Mouse (Mus musculus) midbrain, embryonic 12.5 days (tissue): ENCODE data around the gene Rpl36al. TPM values are rescaled to one million over a fixed set of nuclear protein-coding genes. Genes with fewer than 3 reads are reported as not detected.
"Not testable (repeated sequence)": the region's sequence is repeated elsewhere in the genome, so short reads cannot be mapped to it uniquely, and the experiment has no call there.

ENCODE experiments used
- ATAC-seq: fragments of 200-750 bp; cut with Nextera tagmentation; 2 replicates; pipeline ENCODE4 v1.8.0; 2017; ENCODE audit warnings: low read depth, moderate TSS enrichment, moderate library complexity; ENCODE audit not compliant: low FRiP score
- H3K27ac ChIP-seq: fragments of 300-500 bp; sonication (generic); replicated peaks from 2 replicates; pipeline ENCODE4 v1.5.1; 2016; ENCODE audit warnings: mild to moderate bottlenecking
- H3K27me3 ChIP-seq: fragments of 300-500 bp; sonication (generic); 2 replicates; pipeline ENCODE4 v1.6.1; 2016; ENCODE audit warnings: mild to moderate bottlenecking
- H3K36me3 ChIP-seq: fragments of 300-500 bp; sonication (generic); 2 replicates; pipeline ENCODE4 v1.6.1; 2016
- H3K4me1 ChIP-seq: fragments of 300-500 bp; sonication (generic); 2 replicates; pipeline ENCODE4 v1.6.1; 2016
- H3K4me2 ChIP-seq: fragments of 300-500 bp; sonication (generic); replicated peaks from 2 replicates; pipeline ENCODE4 v1.6.1; 2016; ENCODE audit warnings: mild to moderate bottlenecking, moderate library complexity
- H3K4me3 ChIP-seq: fragments of 300-500 bp; sonication (generic); 2 replicates; pipeline ENCODE4 v1.5.1; 2016; ENCODE audit warnings: mild to moderate bottlenecking
- H3K9ac ChIP-seq: fragments of 300-500 bp; sonication (generic); replicated peaks from 2 replicates; pipeline ENCODE4 v1.6.1; 2016; ENCODE audit warnings: mild to moderate bottlenecking, moderate library complexity
- H3K9me3 ChIP-seq: fragments of 300-500 bp; sonication (generic); 2 replicates; pipeline ENCODE4 v1.6.1; 2016; ENCODE audit warnings: mild to moderate bottlenecking
- WGBS: fragments of 180-500 bp; shearing (Covaris S2); methylation state at CpG from one replicate; pipeline ENCODE4 v1.1.7; 2016; 5-methylcytosine and 5-hydroxymethylcytosine counted together
- polyA plus RNA-seq: library from polyadenylated mRNA; unstranded; fragments of >200 nt; fragmentation: Nextera tagmentation; extraction: Ambion mirVana; gene quantifications from 2 replicates; pipeline ENCODE4 v1.2.1, GENCODE M21; 2016

Gene Rpl36al
- polyA plus RNA-seq, 1 experiment from 2014 or later: 406 TPM

DNA sequence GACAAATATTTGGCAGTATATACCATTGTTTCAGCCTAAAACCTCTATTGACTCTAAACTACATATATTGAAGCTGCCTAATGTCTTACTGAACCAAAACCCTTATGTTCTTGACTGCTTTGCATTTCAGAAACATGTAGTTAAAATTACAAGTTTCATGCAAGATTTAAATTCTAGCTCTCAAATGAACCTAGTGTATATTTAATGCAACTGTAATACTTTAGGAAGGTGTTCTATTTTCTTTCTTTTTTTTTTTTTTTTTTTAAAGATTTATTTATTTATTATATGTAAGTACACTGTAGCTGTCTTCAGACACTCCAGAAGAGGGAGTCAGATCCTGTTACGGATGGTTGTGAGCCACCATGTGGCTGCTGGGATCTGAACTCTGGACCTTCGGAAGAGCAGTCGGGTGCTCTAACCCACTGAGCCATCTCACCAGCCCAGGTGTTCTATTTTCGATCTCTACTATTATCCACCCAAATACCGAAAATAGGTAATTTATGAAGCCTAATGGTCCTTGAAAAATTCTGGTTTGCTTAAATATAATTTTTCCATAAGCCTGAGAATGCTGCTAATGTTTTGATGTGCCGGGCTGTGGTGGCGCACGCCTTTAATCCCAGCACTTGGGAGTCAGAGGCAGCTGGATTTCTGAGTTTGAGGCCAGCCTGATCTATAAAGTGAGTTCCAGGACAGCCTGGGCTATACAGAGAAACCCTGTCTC, 16.9 kb downstream of the Rpl36al start:
- not testable (repeated sequence) for ATAC-seq, H3K9me3 ChIP-seq, H3K27ac ChIP-seq, H3K27me3 ChIP-seq, H3K4me3 ChIP-seq, H3K4me2 ChIP-seq, H3K36me3 ChIP-seq, H3K9ac ChIP-seq
- 66% methylated on average over 8 of the region's 8 CpGs for WGBS
- H3K4me1 ChIP-seq: peaks cover 18% of the 10 kb centered on the region

DNA sequence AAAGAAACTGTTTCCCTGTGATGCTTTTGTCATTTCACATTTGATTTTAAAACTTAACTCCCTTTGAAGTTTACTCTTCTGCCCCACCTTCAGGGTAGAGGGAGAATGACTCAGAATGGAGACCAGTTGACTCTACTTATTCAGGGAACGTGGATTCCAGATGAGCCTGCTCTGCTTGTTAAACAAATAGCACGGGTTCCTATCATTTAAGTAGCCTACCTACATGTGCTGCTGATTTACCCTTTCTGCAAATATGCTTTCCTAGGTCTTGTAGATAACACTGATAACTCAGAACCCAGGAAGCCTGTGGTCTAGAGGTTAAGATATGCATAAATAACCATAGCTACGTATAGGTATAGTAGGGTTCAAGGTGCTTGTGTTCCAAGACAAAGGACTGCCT, 19.0 kb downstream of the Rpl36al start:
- WGBS: 58% methylated on average over 3 of the region's 3 CpGs
- H3K27ac ChIP-seq: no peak overlapping the region
- no peak overlapping the region for H3K9ac ChIP-seq
- H3K9me3 ChIP-seq: no peaks in the 10 kb centered on the region
- no peak for ATAC-seq
- H3K4me3 ChIP-seq: no peak overlapping the region
- H3K4me2 ChIP-seq: no peak overlapping the region
- H3K4me1 ChIP-seq: peaks cover 14% of the 10 kb centered on the region
- no peaks in the 10 kb centered on the region for H3K36me3 ChIP-seq
- H3K27me3 ChIP-seq: no peaks in the 10 kb centered on the region

DNA sequence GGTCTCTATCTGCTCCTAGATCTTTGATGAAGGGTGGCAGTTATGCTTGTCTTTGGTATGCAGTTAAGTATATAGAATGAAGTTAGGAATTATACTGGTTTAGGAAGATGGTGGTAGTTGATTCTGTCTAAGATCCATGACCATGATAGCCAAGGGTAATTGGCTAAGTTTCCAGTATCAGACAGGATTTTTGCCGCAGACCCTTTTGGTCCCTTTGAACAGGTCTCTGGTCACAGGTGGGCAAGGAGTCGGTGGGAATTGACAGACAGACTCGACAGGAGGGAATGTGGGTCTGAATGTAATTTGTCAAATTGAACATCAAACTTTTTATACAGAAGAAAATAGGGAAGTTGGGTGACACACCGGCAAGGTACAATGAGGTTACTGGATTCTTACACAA, 20.3 kb downstream of the Rpl36al start:
- not testable (repeated sequence) for H3K4me3 ChIP-seq, H3K4me1 ChIP-seq, H3K36me3 ChIP-seq, H3K9me3 ChIP-seq, ATAC-seq, H3K27me3 ChIP-seq, H3K4me2 ChIP-seq, H3K27ac ChIP-seq, H3K9ac ChIP-seq
- 88% methylated on average over 4 of the region's 4 CpGs for WGBS

DNA sequence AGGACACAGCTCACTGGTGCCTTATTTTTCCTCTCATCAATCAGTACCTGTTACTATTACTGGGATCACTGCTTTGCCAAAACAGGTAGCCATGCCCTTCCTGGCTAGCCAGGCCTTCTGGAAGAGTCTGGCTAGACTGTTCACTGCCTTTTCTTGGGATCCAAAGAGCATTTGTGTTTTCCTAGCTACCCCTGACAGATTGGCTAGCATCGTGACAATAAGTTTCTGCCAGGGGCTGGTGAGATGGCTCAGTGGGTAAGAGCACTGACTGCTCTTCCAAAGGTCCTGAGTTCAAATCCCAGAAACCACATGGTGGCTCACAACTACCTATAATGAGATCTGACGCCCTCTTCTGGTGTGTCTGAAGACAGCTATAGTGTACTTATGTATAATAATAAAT, 23.2 kb downstream of the Rpl36al start:
- not testable (repeated sequence) for H3K4me3 ChIP-seq, H3K9me3 ChIP-seq, H3K4me2 ChIP-seq, H3K27me3 ChIP-seq, H3K27ac ChIP-seq, ATAC-seq, H3K9ac ChIP-seq, H3K4me1 ChIP-seq
- H3K36me3 ChIP-seq: peaks cover 20% of the 10 kb centered on the region
- WGBS: 84% methylated on average over 2 of the region's 2 CpGs

DNA sequence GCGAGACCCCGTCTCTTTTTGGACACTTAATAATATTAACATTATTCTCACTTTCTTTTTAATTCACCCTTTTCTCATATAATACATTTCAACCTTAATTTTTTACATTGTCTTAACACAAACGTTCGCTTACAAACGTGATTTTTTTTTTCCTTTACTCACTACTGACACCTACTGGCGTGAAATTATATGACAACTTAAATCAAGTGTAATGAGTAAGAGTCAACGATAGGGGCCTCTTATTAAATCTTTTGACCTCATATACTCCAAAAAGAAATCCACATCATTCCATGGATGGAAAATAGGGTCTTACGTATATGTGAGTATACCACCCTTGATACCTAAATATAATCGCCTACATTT, 24.3 kb downstream of the Rpl36al start:
- H3K27ac ChIP-seq: no peak overlapping the region
- no peak overlapping the region for H3K9ac ChIP-seq
- H3K4me1 ChIP-seq: peaks cover 8% of the 10 kb centered on the region
- H3K4me2 ChIP-seq: 0 out of 2 replicates have a peak overlapping the region, but pooled peaks have one; percentile 9
- H3K36me3 ChIP-seq: peaks cover 21% of the 10 kb centered on the region
- ATAC-seq: no peak
- 6% methylated on average over 9 of the region's 9 CpGs for WGBS
- H3K9me3 ChIP-seq: no peaks in the 10 kb centered on the region
- no peaks in the 10 kb centered on the region for H3K27me3 ChIP-seq
- 0 out of 2 replicates have a peak overlapping the region, but pooled peaks have one; percentile 3 for H3K4me3 ChIP-seq

DNA sequence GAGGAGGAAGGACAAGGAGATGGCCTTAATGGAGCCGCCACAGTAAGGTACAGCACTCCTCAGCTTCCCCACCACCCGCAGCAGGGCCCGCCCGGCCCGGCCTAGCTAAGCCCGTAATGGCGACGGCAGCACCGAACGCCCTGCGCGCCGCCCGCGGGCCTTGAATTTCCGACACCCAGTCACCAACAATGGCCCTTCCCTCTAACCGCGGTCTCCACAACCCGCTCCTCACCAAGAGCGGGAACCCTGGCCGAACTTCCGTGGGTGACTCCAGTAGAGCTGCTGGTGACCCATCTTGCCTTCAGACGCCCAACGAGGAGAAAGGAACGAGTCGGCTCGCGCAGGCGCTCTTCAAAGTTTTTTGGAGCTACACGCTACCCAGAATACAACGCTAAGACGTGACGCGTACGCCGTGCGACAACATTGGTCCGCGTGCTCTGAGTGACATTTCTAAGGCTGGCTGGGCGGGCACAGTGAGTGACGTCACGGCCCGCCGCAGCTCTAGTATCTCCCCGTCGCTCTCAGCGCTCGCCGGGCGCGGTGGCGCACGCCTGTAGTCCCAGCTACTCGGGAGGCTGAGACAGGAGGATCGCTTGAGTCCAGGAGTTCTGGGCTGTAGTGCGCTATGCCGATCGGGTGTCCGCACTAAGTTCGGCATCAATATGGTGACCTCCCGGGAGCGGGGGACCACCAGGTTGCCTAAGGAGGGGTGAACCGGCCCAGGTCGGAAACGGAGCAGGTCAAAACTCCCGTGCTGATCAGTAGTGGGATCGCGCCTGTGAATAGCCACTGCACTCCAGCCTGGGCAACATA, 24.9 kb downstream of the Rpl36al start, which contains the start of gene Rps29:
Gene Rps29 (minus strand): TSS at position 422 of the 813 bp plus-strand sequence.
- peak within 1 kb of the TSS; percentile 88 for H3K9ac ChIP-seq
- whole genome bisulfite sequencing: 0% methylated on average over 57 of the region's 68 CpGs
- peak within 1 kb of the TSS; percentile 72 for H3K4me2 ChIP-seq
- peak within 1 kb of the TSS; percentile 95 for H3K27ac ChIP-seq
- H3K9me3 ChIP-seq, H3K4me1 ChIP-seq, H3K27me3 ChIP-seq: not testable (repeated sequence)
- peak; percentile 99 for ATAC-seq
- peaks cover 21% of the 10 kb centered on the region for H3K36me3 ChIP-seq
- peak within 1 kb of the TSS; percentile 79 for H3K4me3 ChIP-seq

DNA sequence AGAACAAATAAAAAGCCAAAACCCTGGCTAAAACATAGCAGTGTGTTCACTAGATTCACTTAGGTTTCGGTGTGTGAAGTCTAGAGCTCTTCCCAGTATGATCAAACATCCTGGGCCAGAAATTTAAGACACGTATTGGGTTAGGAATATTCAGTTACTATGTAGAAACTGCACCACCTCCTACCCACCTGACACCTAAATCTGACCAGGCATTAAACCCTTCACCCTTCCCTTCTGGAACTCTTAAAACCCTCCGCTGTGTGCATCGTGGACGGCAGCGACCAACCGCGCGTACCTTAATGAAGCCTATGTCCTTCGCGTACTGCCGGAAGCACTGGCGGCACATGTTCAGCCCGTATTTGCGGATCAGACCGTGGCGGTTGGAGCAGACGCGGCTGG, 25.5 kb downstream of the Rpl36al start:
- no peaks in the 10 kb centered on the region for H3K27me3 ChIP-seq
- no peaks in the 10 kb centered on the region for H3K9me3 ChIP-seq
- H3K4me1 ChIP-seq: peaks cover 8% of the 10 kb centered on the region
- peak overlapping the region; percentile 79 for H3K4me3 ChIP-seq
- H3K36me3 ChIP-seq: peaks cover 21% of the 10 kb centered on the region
- H3K4me2 ChIP-seq: peak overlapping the region; percentile 72
- peak overlapping the region; percentile 95 for H3K27ac ChIP-seq
- peak overlapping the region; percentile 88 for H3K9ac ChIP-seq
- no peak for ATAC-seq
- 1% methylated on average over 19 of the region's 19 CpGs for WGBS

DNA sequence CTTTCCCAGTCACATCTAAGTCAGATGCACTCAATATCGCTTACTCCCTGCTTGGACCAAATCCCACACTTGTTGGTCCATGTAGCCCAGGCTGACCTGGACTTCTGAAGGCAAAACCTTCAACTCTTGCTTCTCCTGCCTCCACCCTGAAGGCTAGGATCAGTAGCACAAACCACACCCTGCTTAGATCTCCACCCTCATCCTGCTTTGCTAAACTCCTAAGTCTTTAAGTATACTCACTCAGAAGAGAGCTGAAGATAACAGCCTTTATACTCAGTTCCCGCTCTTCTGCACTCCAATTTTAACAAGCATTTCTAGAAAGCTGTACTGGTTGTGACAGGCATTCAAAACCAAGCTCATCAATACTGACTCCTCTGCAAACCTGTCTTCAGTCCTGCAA, 26.8 kb downstream of the Rpl36al start:
- H3K9ac ChIP-seq: no peak overlapping the region
- 93% methylated on average over 2 of the region's 2 CpGs for WGBS
- peaks cover 21% of the 10 kb centered on the region for H3K36me3 ChIP-seq
- no peak for ATAC-seq
- no peaks in the 10 kb centered on the region for H3K9me3 ChIP-seq
- no peak overlapping the region for H3K4me2 ChIP-seq
- no peak overlapping the region for H3K27ac ChIP-seq
- no peak overlapping the region for H3K4me3 ChIP-seq
- H3K27me3 ChIP-seq: no peaks in the 10 kb centered on the region
- H3K4me1 ChIP-seq: peaks cover 8% of the 10 kb centered on the region

DNA sequence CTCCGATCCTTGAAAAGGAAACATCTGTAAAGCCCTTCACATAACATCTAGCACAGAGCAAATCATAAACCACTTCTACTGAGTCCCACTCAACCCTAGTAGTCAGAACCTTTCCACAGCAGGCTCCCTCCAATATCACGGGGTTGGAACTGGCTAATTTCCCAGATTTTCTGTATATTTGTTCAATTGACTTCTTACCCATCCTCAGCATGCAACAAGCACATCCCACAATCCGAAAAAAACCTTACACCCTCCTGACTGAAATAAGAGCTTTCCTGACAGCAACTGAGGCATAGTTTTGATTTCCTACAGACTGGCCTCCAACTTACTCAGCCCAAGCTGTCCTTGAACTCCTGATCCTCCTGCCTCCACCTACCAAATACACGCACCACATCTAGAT, 27.4 kb downstream of the Rpl36al start:
- WGBS: 84% methylated on average over 4 of the region's 4 CpGs

DNA sequence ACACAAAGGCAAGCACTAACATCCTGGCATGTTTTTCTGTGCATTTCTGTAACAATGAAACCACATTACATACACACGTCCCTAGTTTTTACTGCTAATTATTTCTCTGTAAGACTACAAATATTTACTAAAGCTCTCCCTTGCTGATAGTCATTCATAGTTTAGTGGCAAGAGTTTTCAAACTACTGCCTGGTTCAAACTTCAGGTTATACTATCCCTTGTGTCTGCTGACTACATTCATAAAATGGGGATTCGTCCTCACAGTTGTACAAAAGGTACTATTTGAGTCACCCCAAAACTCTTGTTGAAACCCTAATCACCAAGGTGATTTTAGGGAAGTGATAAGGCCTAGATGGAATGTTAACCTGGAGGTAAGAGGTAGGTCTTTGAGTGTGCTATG, 28.0 kb downstream of the Rpl36al start:
- no peak for ATAC-seq
- no peak overlapping the region for H3K4me3 ChIP-seq
- peaks cover 8% of the 10 kb centered on the region for H3K4me1 ChIP-seq
- no peaks in the 10 kb centered on the region for H3K27me3 ChIP-seq
- H3K36me3 ChIP-seq: peaks cover 21% of the 10 kb centered on the region
- H3K9me3 ChIP-seq: no peaks in the 10 kb centered on the region
- no peak overlapping the region for H3K4me2 ChIP-seq
- WGBS: 90% methylated on average over 2 of the region's 2 CpGs
- no peak overlapping the region for H3K27ac ChIP-seq
- H3K9ac ChIP-seq: no peak overlapping the region

More for the DNA sequence above, 27.4 kb downstream of the Rpl36al start:
- Histone ChIP-seq H3K9ac (no peak overlapping the region), H3K4me2 (no peak overlapping the region), H3K4me3 (no peak overlapping the region), H3K36me3 (peaks cover 21% of the 10 kb centered on the region), H3K4me1 (peaks cover 8% of the 10 kb centered on the region), H3K27me3 (no peaks in the 10 kb centered on the region), H3K9me3 (no peaks in the 10 kb centered on the region), H3K27ac (no peak overlapping the region)
- ATAC-seq: no peak

DNA sequence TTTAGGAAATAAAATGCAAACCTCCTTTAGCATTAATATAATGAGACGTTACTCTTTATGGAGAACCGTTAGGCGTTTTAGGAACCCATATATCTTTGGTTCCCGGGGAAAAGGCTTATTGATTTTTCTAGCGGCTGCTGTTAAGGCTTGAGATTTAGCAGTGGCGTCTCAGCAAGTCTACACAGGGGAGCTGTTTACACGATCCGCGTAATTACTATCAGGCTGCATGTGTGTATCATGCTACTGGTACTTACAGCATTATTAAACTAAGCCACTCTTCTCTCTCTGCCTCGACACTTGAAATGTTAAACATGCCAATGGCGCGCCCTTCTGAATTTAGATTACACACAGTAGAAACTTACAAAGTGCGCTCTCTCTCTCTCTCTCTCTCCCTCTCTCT, 33.8 kb downstream of the Rpl36al start:
- Histone ChIP-seq H3K4me1 (no peaks in the 10 kb centered on the region), H3K4me2 (no peak overlapping the region), H3K27me3 (no peaks in the 10 kb centered on the region), H3K36me3 (no peaks in the 10 kb centered on the region), H3K4me3 (no peak overlapping the region), H3K9ac (no peak overlapping the region), H3K9me3 (no peaks in the 10 kb centered on the region), H3K27ac (no peak overlapping the region)
- no peak for ATAC-seq
- WGBS: 83% methylated on average over 13 of the region's 13 CpGs

DNA sequence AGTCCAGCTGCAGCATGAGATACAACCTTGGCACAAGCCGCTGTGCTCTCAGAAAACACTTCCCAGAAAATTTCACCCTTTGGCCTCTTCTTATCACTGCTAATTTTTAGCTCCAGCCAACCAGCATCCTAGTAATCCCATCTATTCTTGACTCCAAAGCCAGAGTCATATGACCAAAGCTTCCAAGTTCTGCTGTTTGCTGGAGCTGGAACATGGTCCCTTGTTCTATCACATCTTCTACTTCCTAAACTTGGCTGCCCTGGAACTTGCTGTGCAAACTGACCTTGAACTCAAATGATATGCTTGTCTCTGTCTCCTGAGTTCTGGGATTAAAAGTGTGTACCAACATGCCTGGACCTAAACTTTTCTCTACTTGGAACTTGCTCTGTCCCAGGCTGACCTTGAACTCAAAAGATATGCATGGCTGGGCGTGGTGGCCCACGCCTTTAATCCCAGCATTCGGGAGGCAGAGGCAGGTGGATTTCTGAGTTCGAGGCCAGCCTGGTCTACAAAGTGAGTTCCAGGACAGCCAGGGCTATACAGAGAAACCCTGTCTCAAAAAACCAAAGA, 36.6 kb downstream of the Rpl36al start:
- no peak overlapping the region for H3K4me3 ChIP-seq
- no peak overlapping the region for H3K9ac ChIP-seq
- H3K9me3 ChIP-seq: no peaks in the 10 kb centered on the region
- 88% methylated on average over 5 of the region's 5 CpGs for WGBS
- no peaks in the 10 kb centered on the region for H3K36me3 ChIP-seq
- no peak overlapping the region for H3K27ac ChIP-seq
- no peak overlapping the region for H3K4me2 ChIP-seq
- no peak for ATAC-seq
- H3K27me3 ChIP-seq: no peaks in the 10 kb centered on the region
- H3K4me1 ChIP-seq: no peaks in the 10 kb centered on the region
